Mouse (Mus musculus): ENCODE data around the gene Cerk. TPM values are rescaled to one million over a fixed set of nuclear protein-coding genes. Genes with fewer than 3 reads are reported as not detected.
"Not testable (repeated sequence)": the region's sequence is repeated elsewhere in the genome, so short reads cannot be mapped to it uniquely, and the experiment has no call there.

Cerk gene
- total and polyA plus RNA-seq, 3 experiments, result 2.5 to 10.3 (median 4.4) TPM

GRCm38 (mm10) chr15:86164718-86165345 lies 21.1 kb downstream of the Cerk start:
- Histone ChIP-seq H3K36me3 (replicated peaks in 1 of 2; ENCODE audit: control insufficient read depth in 1 of 2, insufficient read depth in 1 of 2, low read length in 1 of 2) (peaks cover 7 to 10% of the 10 kb centered on the region in 2 experiments), H3K9me3 (replicated peaks; ENCODE audit: low read length) (peaks cover 4% of the 10 kb centered on the region), H3K9ac (ENCODE audit: insufficient read depth, low read depth) (no peak overlapping the region), H3K27me3 (replicated peaks) (peaks cover 9% of the 10 kb centered on the region), H3K4me3 (replicated peaks in 1 of 3; ENCODE audit: low read depth in 2 of 3, low read length in 2 of 3, poor library complexity in 1 of 3) (no peak overlapping the region), H3K79me2 (replicated peaks; ENCODE audit: control insufficient read depth, extremely low read depth, insufficient read depth, poor library complexity, severe bottlenecking) (no peaks in the 10 kb centered on the region), H3K4me1 (ENCODE audit: control insufficient read depth in 1 of 2, insufficient read depth in 2 of 2) (peaks cover 5 to 9% of the 10 kb centered on the region in 2 experiments; a peak in 2 of 4 replicates), H3K27ac (ENCODE audit: insufficient read depth, low read depth) (no peak overlapping the region), H3K4me2 (ENCODE audit: insufficient read depth, low read depth, poor library complexity, severe bottlenecking) (no peak overlapping the region)
- dilution Hi-C loops (cut with MboI; ENCODE audit: extremely low pct_ligation_motif_present, extremely low pct_unique_long_range_greater_than_20kb, low sequenced_read_pairs) (no loop called here), in situ Hi-C loops (cut with MboI; ENCODE audit: low pct_ligation_motif_present, low pct_unique_long_range_greater_than_20kb, low sequenced_read_pairs) (loop anchor here (10.0 kb wide), 1 partner anchor 50 kb away; the partner anchor contains the start of gene Tbc1d22a)
- DNase-seq (ENCODE audit: extremely low read depth), result no peak
- TF ChIP-seq E2F4 (IDR thresholded peaks at IDR 0.05; ENCODE audit: insufficient replicate concordance, low read depth, low read length), result no peak
- no peak for TF ChIP-seq PAX5 (IDR thresholded peaks at IDR 0.05; ENCODE audit: low read length)
- no peak for TF ChIP-seq TCF12 (IDR thresholded peaks at IDR 0.05; ENCODE audit: low read depth, low read length)
- TF ChIP-seq HCFC1 (IDR thresholded peaks at IDR 0.05; ENCODE audit: low read depth, low read length), result no peak
- no peak for TF ChIP-seq MYC (IDR thresholded peaks at IDR 0.05; ENCODE audit: low read depth, low read length)
- TF ChIP-seq CHD1 (IDR thresholded peaks at IDR 0.05; ENCODE audit: low read depth, low read length), result no peak
- no peak for TF ChIP-seq USF1 (IDR thresholded peaks at IDR 0.05; ENCODE audit: low read depth, low read length)
- TF ChIP-seq ZC3H11A (IDR thresholded peaks at IDR 0.05; ENCODE audit: low read depth, low read length), result no peak
- no peak for TF ChIP-seq BHLHE40 (IDR thresholded peaks at IDR 0.05; ENCODE audit: low read depth, low read length)
- no peak for TF ChIP-seq NELFE (IDR thresholded peaks at IDR 0.05; ENCODE audit: low read depth, low read length)
- TF ChIP-seq USF2 (conservative IDR thresholded peaks at IDR 0.05; ENCODE audit: low read depth, low read length), result no peak
- TF ChIP-seq ETS1 (conservative IDR thresholded peaks at IDR 0.05; ENCODE audit: low read depth, low read length), result no peak
- no peak for TF ChIP-seq UBTF (IDR thresholded peaks at IDR 0.05; ENCODE audit: low read depth, low read length)
- TF ChIP-seq CHD2 (IDR thresholded peaks at IDR 0.05; ENCODE audit: low read length), result no peak
- no peak for TF ChIP-seq NRF1 (IDR thresholded peaks at IDR 0.05; ENCODE audit: low read depth, low read length)

- H3K4me2 ChIP-seq (ENCODE audit: insufficient read depth, low read depth, poor library complexity, severe bottlenecking); dilution Hi-C loops (cut with MboI; ENCODE audit: extremely low pct_ligation_motif_present, extremely low pct_unique_long_range_greater_than_20kb, low sequenced_read_pairs); H3K4me3 ChIP-seq (replicated peaks in 1 of 3; ENCODE audit: low read depth in 2 of 3, low read length in 2 of 3, poor library complexity in 1 of 3); H3K27me3 ChIP-seq (replicated peaks); H3K9me3 ChIP-seq (replicated peaks; ENCODE audit: low read length); H3K4me1 ChIP-seq (ENCODE audit: control insufficient read depth in 1 of 2, insufficient read depth in 2 of 2); H3K79me2 ChIP-seq (replicated peaks; ENCODE audit: control insufficient read depth, extremely low read depth, insufficient read depth, poor library complexity, severe bottlenecking); H3K9ac ChIP-seq (ENCODE audit: insufficient read depth, low read depth); DNase-seq (ENCODE audit: extremely low read depth); H3K27ac ChIP-seq (ENCODE audit: insufficient read depth, low read depth): not testable (repeated sequence)
- H3K36me3 ChIP-seq (replicated peaks in 1 of 2; ENCODE audit: control insufficient read depth in 1 of 2, insufficient read depth in 1 of 2, low read length in 1 of 2), result peaks cover 7 to 13% of the 10 kb centered on the region in 2 experiments
- in situ Hi-C loops (cut with MboI; ENCODE audit: low pct_ligation_motif_present, low pct_unique_long_range_greater_than_20kb, low sequenced_read_pairs), result loop anchor here (10.0 kb wide), 1 partner anchor 53 kb away; the partner anchor contains the start of gene Tbc1d22a
- peak in 1 of 2 experiments; percentile 20; a peak in 1 of 4 replicates for TF ChIP-seq CTCF (conservative IDR thresholded peaks at IDR 0.05 in 1 of 2, IDR thresholded peaks at IDR 0.05 in 1 of 2; ENCODE audit: low read depth in 2 of 2, low read length in 2 of 2)
Observed at GRCm38 (mm10) chr15:86161800-86162199, 24.1 kb downstream of the Cerk start.

Data from CH12.LX (cell line).